Mouse (Mus musculus) erythroblast, embryonic 14.5 days (primary cell): ENCODE results near the gene Nectin1.

ENCODE experiments used
- GATA1 ChIP-seq: IDR thresholded peaks from 2 replicates; pipeline ENCODE4 v1.6.1; 2012; ENCODE audit warnings: low read length, inconsistent platforms, mixed read lengths
- TAL1 ChIP-seq: IDR thresholded peaks from 3 replicates; pipeline ENCODE4 v1.6.1; 2012; ENCODE audit warnings: low read length, inconsistent platforms, mixed read lengths

DNA sequence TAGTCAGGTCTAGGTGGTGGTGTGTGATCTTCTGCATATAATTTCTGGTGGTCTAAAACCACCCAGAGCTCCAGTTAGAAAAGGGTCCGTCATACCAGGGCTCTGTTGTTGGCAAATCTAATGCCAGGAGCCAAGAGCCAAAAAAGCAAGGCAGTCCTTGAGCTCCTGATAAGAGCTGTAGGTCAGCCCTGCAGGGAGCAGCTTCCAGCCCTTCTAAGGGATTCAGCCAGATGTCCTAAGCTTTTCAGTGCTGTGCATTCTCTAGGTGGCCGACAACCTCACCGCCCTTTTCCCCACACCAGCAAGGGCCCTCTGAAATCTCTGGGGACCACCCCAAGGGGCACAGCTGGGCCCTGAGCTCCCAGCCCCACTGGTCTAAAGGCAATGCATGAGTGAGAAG is 52.2 kb downstream of the Nectin1 start:
- TF ChIP-seq GATA1: no peak
- no peak for TF ChIP-seq TAL1
